Mouse (Mus musculus) heart, embryonic 11.5 days (tissue): ENCODE results near the gene Gtf2e1. TPM values are rescaled to one million over a fixed set of nuclear protein-coding genes. Genes with fewer than 3 reads are reported as not detected.

Source experiments
- ATAC-seq: fragments of 200-750 bp; cut with Nextera tagmentation; replicated peaks from 2 replicates; pipeline ENCODE4 v1.8.0; 2017; ENCODE audit warnings: moderate library complexity; ENCODE audit not compliant: insufficient number of reproducible peaks, low FRiP score, low TSS enrichment
- H3K27ac ChIP-seq: fragments of 300-500 bp; sonication (generic); 2 replicates; pipeline ENCODE4 v1.5.1; 2014; ENCODE audit warnings: mild to moderate bottlenecking, low read depth, low read length
- H3K27me3 ChIP-seq: fragments of 300-500 bp; sonication (generic); 2 replicates; pipeline ENCODE4 v1.6.1; 2014; ENCODE audit warnings: mild to moderate bottlenecking, low read length, mixed read lengths; ENCODE audit not compliant: control insufficient read depth, insufficient read depth
- H3K36me3 ChIP-seq: fragments of 300-500 bp; sonication (generic); 2 replicates; pipeline ENCODE4 v1.6.1; 2014; ENCODE audit warnings: mild to moderate bottlenecking, low read length, moderate library complexity, mixed read lengths; ENCODE audit not compliant: control insufficient read depth, insufficient read depth
- H3K4me1 ChIP-seq: fragments of 300-500 bp; sonication (generic); 2 replicates; pipeline ENCODE4 v1.6.1; 2014; ENCODE audit warnings: low read length; ENCODE audit not compliant: control insufficient read depth, insufficient read depth
- H3K4me2 ChIP-seq: fragments of 300-500 bp; sonication (generic); 2 replicates; pipeline ENCODE4 v1.6.1; 2014; ENCODE audit warnings: mild to moderate bottlenecking, moderate library complexity
- H3K4me3 ChIP-seq: fragments of 300-500 bp; sonication (generic); 2 replicates; pipeline ENCODE4 v1.5.1; 2014; ENCODE audit warnings: low read depth, low read length
- H3K9ac ChIP-seq: fragments of 300-500 bp; sonication (generic); 2 replicates; pipeline ENCODE4 v1.6.1; 2014; ENCODE audit warnings: mild to moderate bottlenecking, low read depth, low read length, moderate library complexity
- H3K9me3 ChIP-seq: fragments of 300-500 bp; sonication (generic); replicated peaks from 2 replicates; pipeline ENCODE4 v1.6.1; 2016; ENCODE audit warnings: low read length; ENCODE audit not compliant: control insufficient read depth
- WGBS: fragments of 180-500 bp; shearing (Covaris S2); extraction: QIAGEN DNeasy Blood & Tissue Kit; methylation state at CpG from one replicate; pipeline ENCODE4 v1.1.7; 2014; ENCODE audit not compliant: insufficient replicate concordance; 5-methylcytosine and 5-hydroxymethylcytosine counted together
- polyA plus RNA-seq: library from polyadenylated mRNA; unstranded; fragments of >200 nt; fragmentation: Nextera tagmentation; extraction: Ambion mirVana; gene quantifications from 2 replicates; pipeline ENCODE4 v1.2.1, GENCODE M21; 2014

The Gtf2e1 gene
- polyA plus RNA-seq, 1 experiment from 2014 or later, result 27.2 TPM

- H3K36me3 ChIP-seq, result peaks cover 36% of the 10 kb centered on the region
- 91% methylated on average over 4 of the region's 4 CpGs for WGBS
- H3K27ac ChIP-seq, result no peak overlapping the region
- peaks cover 5% of the 10 kb centered on the region; the same call in 1 of the 2 replicates for H3K9me3 ChIP-seq
- no peak overlapping the region for H3K9ac ChIP-seq
- no peaks in the 10 kb centered on the region for H3K4me1 ChIP-seq
- H3K4me2 ChIP-seq, result no peak overlapping the region
- ATAC-seq, result no peak
- no peaks in the 10 kb centered on the region for H3K27me3 ChIP-seq
- H3K4me3 ChIP-seq, result no peak overlapping the region
These were observed 21.9 kb downstream of the Gtf2e1 start for GRCm38 (mm10) chr16:37517596-37518211.

DNA sequence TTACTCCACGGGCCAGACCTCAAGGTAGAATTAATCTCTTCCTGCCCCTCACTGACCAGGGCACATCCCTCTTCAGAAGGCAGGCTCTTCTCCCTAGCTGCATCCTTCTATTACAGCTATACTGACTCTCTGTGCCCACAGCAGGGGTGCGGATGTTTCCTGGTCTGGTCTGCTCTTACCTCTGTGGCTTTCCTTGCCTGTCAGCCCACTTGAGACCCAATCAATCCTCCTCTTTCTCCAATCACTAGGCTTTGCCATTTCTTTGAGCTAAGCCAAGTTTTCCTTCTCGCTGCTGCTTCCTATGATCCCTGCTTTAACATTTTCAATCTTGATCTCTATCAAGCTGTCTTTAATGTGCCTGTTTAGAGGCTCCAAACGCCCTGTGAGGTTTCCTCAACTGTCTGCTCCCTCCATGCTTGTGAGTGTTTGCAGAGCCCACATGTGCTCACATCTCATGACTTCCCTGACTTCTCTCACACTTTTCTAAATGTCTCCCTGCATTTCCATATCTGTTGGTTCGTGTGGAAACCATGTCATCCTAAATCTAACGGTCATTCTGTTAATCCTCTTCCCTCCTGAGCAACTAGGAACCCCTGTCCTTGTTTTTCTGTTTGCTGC is 23.1 kb downstream of the Gtf2e1 start:
- no peak overlapping the region for H3K9ac ChIP-seq
- no peaks in the 10 kb centered on the region for H3K4me1 ChIP-seq
- H3K4me3 ChIP-seq, result no peak overlapping the region
- no peak overlapping the region for H3K4me2 ChIP-seq
- no peak for ATAC-seq
- peaks cover 29% of the 10 kb centered on the region for H3K36me3 ChIP-seq
- WGBS, result 80% methylated on average over 6 of the region's 6 CpGs
- H3K27me3 ChIP-seq, result no peaks in the 10 kb centered on the region
- peaks cover 5% of the 10 kb centered on the region; the same call in 1 of the 2 replicates for H3K9me3 ChIP-seq
- H3K27ac ChIP-seq, result no peak overlapping the region

- no peak for ATAC-seq
- H3K36me3 ChIP-seq, result peaks cover 26% of the 10 kb centered on the region
- 86% methylated on average over 8 of the region's 8 CpGs for WGBS
These were observed 24.9 kb downstream of the Gtf2e1 start for GRCm38 (mm10) chr16:37514644-37515043.

GRCm38 (mm10) chr16:37511489-37511888 is 28.1 kb downstream of the Gtf2e1 start:
- Histone ChIP-seq H3K9me3 (no peaks in the 10 kb centered on the region), H3K4me2 (no peak overlapping the region), H3K4me3 (no peak overlapping the region), H3K27me3 (no peaks in the 10 kb centered on the region), H3K27ac (no peak overlapping the region), H3K36me3 (peaks cover 22% of the 10 kb centered on the region), H3K9ac (no peak overlapping the region), H3K4me1 (no peaks in the 10 kb centered on the region)
- ATAC-seq, result no peak
- WGBS, result 92% methylated on average over 15 of the region's 15 CpGs

More at GRCm38 (mm10) chr16:37514644-37515043, 24.9 kb downstream of the Gtf2e1 start:
- Histone ChIP-seq H3K27me3 (no peaks in the 10 kb centered on the region), H3K4me3 (no peak overlapping the region), H3K4me2 (no peak overlapping the region), H3K4me1 (no peaks in the 10 kb centered on the region), H3K27ac (no peak overlapping the region), H3K9me3 (no peaks in the 10 kb centered on the region), H3K9ac (no peak overlapping the region)

DNA sequence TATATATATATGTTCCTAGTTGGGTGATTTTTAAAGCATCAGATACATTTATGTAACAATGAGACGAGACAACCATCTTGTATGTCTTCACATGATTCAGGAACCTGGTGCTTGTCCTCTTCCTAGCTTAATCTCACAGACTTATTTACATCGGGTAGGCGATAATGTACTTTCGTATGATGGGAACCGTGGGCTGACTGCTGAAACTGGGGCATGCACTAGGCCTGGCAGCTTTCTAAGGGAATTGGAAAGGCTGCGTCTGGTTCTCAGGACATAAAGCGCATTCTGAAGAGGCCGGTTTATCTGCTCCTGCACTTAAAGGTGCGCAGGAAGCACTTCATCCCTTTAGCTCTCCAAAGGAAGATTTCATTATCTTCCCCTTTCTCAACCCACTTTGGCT is 32.8 kb downstream of the Gtf2e1 start:
- Histone ChIP-seq H3K4me1 (no peaks in the 10 kb centered on the region), H3K9ac (no peak overlapping the region), H3K36me3 (peaks cover 14% of the 10 kb centered on the region), H3K27me3 (no peaks in the 10 kb centered on the region), H3K27ac (no peak overlapping the region), H3K4me2 (no peak overlapping the region), H3K4me3 (no peak overlapping the region), H3K9me3 (no peaks in the 10 kb centered on the region)
- no peak for ATAC-seq
- WGBS, result 54% methylated on average over 9 of the region's 9 CpGs

DNA sequence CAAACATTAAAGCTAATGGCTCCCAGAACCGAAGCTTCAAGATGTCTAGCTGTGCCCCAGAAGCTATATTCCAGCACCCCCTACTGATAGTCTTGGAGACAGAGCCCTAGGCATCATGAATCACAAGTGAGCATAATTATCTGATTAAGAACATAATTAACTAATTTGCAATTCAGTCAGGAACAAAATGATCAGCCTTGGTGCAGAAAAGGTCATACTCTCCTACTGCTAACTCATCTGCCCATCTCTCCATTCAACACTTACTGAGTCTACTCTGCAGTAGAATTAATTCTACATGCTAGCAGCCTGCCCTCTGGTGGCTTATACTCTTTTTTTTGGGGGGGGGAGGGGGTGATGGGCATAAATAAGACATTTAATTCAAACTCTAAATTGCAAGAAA is 35.1 kb downstream of the Gtf2e1 start:
- Histone ChIP-seq H3K36me3 (no peaks in the 10 kb centered on the region), H3K9me3 (no peaks in the 10 kb centered on the region), H3K4me3 (no peak overlapping the region), H3K27me3 (no peaks in the 10 kb centered on the region), H3K9ac (no peak overlapping the region), H3K4me2 (no peak overlapping the region), H3K4me1 (no peaks in the 10 kb centered on the region), H3K27ac (no peak overlapping the region)
- no peak for ATAC-seq
- WGBS, result 73% methylated on average over 1 of the region's 1 CpGs

GRCm38 (mm10) chr16:37498581-37498980 is 41.0 kb downstream of the Gtf2e1 start:
- no peak for ATAC-seq
- Histone ChIP-seq H3K4me3 (no peak overlapping the region), H3K4me2 (no peak overlapping the region), H3K27me3 (no peaks in the 10 kb centered on the region), H3K9me3 (no peaks in the 10 kb centered on the region), H3K9ac (no peak overlapping the region), H3K4me1 (no peaks in the 10 kb centered on the region), H3K27ac (no peak overlapping the region), H3K36me3 (no peaks in the 10 kb centered on the region)
- WGBS, result 69% methylated on average over 9 of the region's 9 CpGs

GRCm38 (mm10) chr16:37495017-37495416 is 44.6 kb downstream of the Gtf2e1 start:
- no peak for ATAC-seq
- 81% methylated on average over 6 of the region's 6 CpGs for WGBS
- no peak overlapping the region for H3K4me3 ChIP-seq

More at GRCm38 (mm10) chr16:37495017-37495416, 44.6 kb downstream of the Gtf2e1 start:
- Histone ChIP-seq H3K9ac (no peak overlapping the region), H3K27ac (no peak overlapping the region), H3K36me3 (no peaks in the 10 kb centered on the region), H3K4me1 (no peaks in the 10 kb centered on the region), H3K9me3 (no peaks in the 10 kb centered on the region), H3K27me3 (no peaks in the 10 kb centered on the region), H3K4me2 (no peak overlapping the region)
